Mouse (Mus musculus) thymus, postnatal 0 days (tissue): ENCODE data around the gene Eef1akmt2. TPM values are rescaled to one million over a fixed set of nuclear protein-coding genes. Genes with fewer than 3 reads are reported as not detected.
A peak's percentile ranks its signal among the peaks of the same experiment; 100 is the strongest.

ENCODE experiments used
- DNase-seq: peaks from one replicate; pipeline ENCODE4 v3.0.0-alpha.2; 2015; ENCODE audit warnings: low spot score
- polyA plus RNA-seq: library from polyadenylated mRNA; unstranded; fragments of >200 nt; fragmentation: Nextera tagmentation; extraction: Ambion mirVana; gene quantifications from 2 replicates; pipeline ENCODE4 v1.2.1, GENCODE M21; 2015

Gene Eef1akmt2
- 74.9 and 77.4 TPM in 2 replicates for polyA plus RNA-seq

- DNase-seq = peak; percentile 83
Measured at GRCm38 (mm10) chr7:132852173-132852844, at the start of gene Eef1akmt2. TSS of gene Eef1akmt2 (minus strand) at chr7:132852673.

- no peak for DNase-seq
Measured at GRCm38 (mm10) chr7:132900826-132901531, 48.5 kb upstream of the Eef1akmt2 start.

GRCm38 (mm10) chr7:132898234-132898633 lies 45.8 kb upstream of the Eef1akmt2 start:
- peak; percentile 50 for DNase-seq

- no peak for DNase-seq
Measured at GRCm38 (mm10) chr7:132897258-132897657, 44.8 kb upstream of the Eef1akmt2 start.

- no peak for DNase-seq
Measured at GRCm38 (mm10) chr7:132896206-132896815, 43.8 kb upstream of the Eef1akmt2 start.

- no peak for DNase-seq
Measured at GRCm38 (mm10) chr7:132894841-132895555, 42.5 kb upstream of the Eef1akmt2 start.

- no peak for DNase-seq
Measured at GRCm38 (mm10) chr7:132893336-132893735, 40.9 kb upstream of the Eef1akmt2 start.

GRCm38 (mm10) chr7:132892806-132893205 lies 40.3 kb upstream of the Eef1akmt2 start:
- DNase-seq = no peak

GRCm38 (mm10) chr7:132892311-132892661 lies 39.8 kb upstream of the Eef1akmt2 start:
- DNase-seq = no peak

- no peak for DNase-seq
Measured at GRCm38 (mm10) chr7:132891561-132892310, 39.3 kb upstream of the Eef1akmt2 start.

GRCm38 (mm10) chr7:132890201-132890600 lies 37.7 kb upstream of the Eef1akmt2 start:
- no peak for DNase-seq

GRCm38 (mm10) chr7:132889691-132890090 lies 37.2 kb upstream of the Eef1akmt2 start:
- no peak for DNase-seq

GRCm38 (mm10) chr7:132888518-132889249 lies 36.2 kb upstream of the Eef1akmt2 start:
- DNase-seq = no peak

GRCm38 (mm10) chr7:132888052-132888451 lies 35.6 kb upstream of the Eef1akmt2 start:
- no peak for DNase-seq

- peak; percentile 10 for DNase-seq
Measured at GRCm38 (mm10) chr7:132887019-132887804, 34.7 kb upstream of the Eef1akmt2 start.

GRCm38 (mm10) chr7:132884031-132884430 lies 31.6 kb upstream of the Eef1akmt2 start:
- DNase-seq = no peak

GRCm38 (mm10) chr7:132882343-132882742 lies 29.9 kb upstream of the Eef1akmt2 start:
- peak; percentile 53 for DNase-seq

- no peak for DNase-seq
Measured at GRCm38 (mm10) chr7:132880276-132880675, 27.8 kb upstream of the Eef1akmt2 start.

- DNase-seq = no peak
Measured at GRCm38 (mm10) chr7:132875391-132876086, 23.1 kb upstream of the Eef1akmt2 start.
